Comparison of ENCODE assay signal across 8 mouse cellular contexts in the genomic region with DNA sequence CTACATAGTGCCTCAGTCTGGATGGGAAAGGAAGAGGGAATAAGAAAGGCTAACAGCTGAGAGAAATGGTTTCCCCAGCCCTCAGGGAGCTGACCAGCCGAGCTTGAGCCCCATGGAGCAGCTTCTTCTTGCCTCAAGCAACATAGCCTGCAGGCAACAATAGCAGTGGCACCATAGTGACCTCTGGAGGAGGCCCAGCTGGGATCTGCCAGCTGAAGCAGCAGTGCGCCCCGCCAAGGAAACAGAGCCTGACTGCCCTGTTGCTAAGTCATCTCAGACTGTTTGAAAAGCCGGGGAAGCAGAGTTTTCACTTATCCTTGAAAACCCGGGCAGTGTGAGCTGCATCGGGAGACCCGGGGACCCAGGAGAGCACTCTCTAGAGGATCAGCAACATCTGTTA. TPM values are rescaled to one million over a fixed set of nuclear protein-coding genes. Genes with fewer than 3 reads are reported as not detected.
DNase-seq lines count a peak whose midpoint lies in the region; ATAC-seq and TF ChIP-seq lines count a peak whose summit lies in the region.

No protein-coding gene starts in this region.

- H3K4me1 ChIP-seq in CH12.LX (ENCODE audit: control insufficient read depth in 1 of 2, insufficient read depth in 2 of 2) = no peaks in the 10 kb centered on the region
- peaks cover 13% of the 10 kb centered on the region for H3K4me1 ChIP-seq in forebrain, embryonic 11.5 days (replicated peaks; ENCODE audit: control insufficient read depth, insufficient read depth, low read length)
- peaks cover 31% of the 10 kb centered on the region for H3K4me1 ChIP-seq in midbrain, embryonic 11.5 days (ENCODE audit: control insufficient read depth, insufficient read depth, low read length)
- 0 out of 2 replicates have a peak, but pooled peaks cover 3% of the 10 kb centered on the region for H3K4me1 ChIP-seq in stomach, postnatal 0 days (replicated peaks; ENCODE audit: control insufficient read depth, insufficient read depth)

- no peak for ATAC-seq in forebrain, embryonic 11.5 days (replicated peaks; ENCODE audit: low FRiP score)
- ATAC-seq in midbrain, embryonic 11.5 days (ENCODE audit: low FRiP score) = peak; percentile 15
- ATAC-seq in stomach, postnatal 0 days (ENCODE audit: low FRiP score, low TSS enrichment) = 0 out of 2 replicates have a peak, but pooled peaks have one; percentile 53

- dilution Hi-C loops in CH12.LX (cut with MboI; ENCODE audit: extremely low pct_ligation_motif_present, extremely low pct_unique_long_range_greater_than_20kb, low sequenced_read_pairs) = loop anchor here (25.0 kb wide), 1 partner anchor 126 kb away; no protein-coding TSS in a partner anchor

- no peak for TF ChIP-seq EP300 in CH12.LX (IDR thresholded peaks at IDR 0.05; ENCODE audit: low read length)
- no peak for TF ChIP-seq EP300 in stomach, postnatal 0 days (optimal IDR thresholded peaks at IDR 0.05)

- in situ Hi-C loops in CH12.LX (cut with MboI; ENCODE audit: low pct_ligation_motif_present, low pct_unique_long_range_greater_than_20kb, low sequenced_read_pairs) = loop anchor here (25.0 kb wide), 1 partner anchor 324 kb away; no protein-coding TSS in a partner anchor

- peak; percentile 51 for TF ChIP-seq RAD21 in CH12.LX (IDR thresholded peaks at IDR 0.05; ENCODE audit: low read depth, low read length)

- intact Hi-C loops in heart, postnatal 14 days (cut with DNase I) = no loop called here

- TF ChIP-seq CTCF in CH12.LX (conservative IDR thresholded peaks at IDR 0.05 in 1 of 2, IDR thresholded peaks at IDR 0.05 in 1 of 2; ENCODE audit: low read depth in 2 of 2, low read length in 2 of 2) = peak in 1 of 2 experiments; percentile 66; a peak in 2 of 4 replicates
- TF ChIP-seq CTCF in stomach, postnatal 0 days (IDR thresholded peaks at IDR 0.05; ENCODE audit: low read depth) = peak; percentile 73

- 4% methylated on average over 7 of the region's 7 CpGs for WGBS in forebrain, embryonic 11.5 days
- 0% methylated on average over 7 of the region's 7 CpGs for WGBS in midbrain, embryonic 11.5 days
- WGBS in stomach, postnatal 0 days = 5% methylated on average over 7 of the region's 7 CpGs

- no peak overlapping the region for H3K4me2 ChIP-seq in CH12.LX (ENCODE audit: insufficient read depth, low read depth, poor library complexity, severe bottlenecking)
- peak overlapping the region; percentile 68 for H3K4me2 ChIP-seq in forebrain, embryonic 11.5 days (ENCODE audit: low read depth, low read length, severe bottlenecking)
- H3K4me2 ChIP-seq in midbrain, embryonic 11.5 days = peak overlapping the region; percentile 45
- H3K4me2 ChIP-seq in stomach, postnatal 0 days (replicated peaks; ENCODE audit: low read depth) = peak overlapping the region; percentile 90; the same call in 1 of the 2 replicates

- H3K36me3 ChIP-seq in CH12.LX (replicated peaks in 1 of 2; ENCODE audit: control insufficient read depth in 1 of 2, insufficient read depth in 1 of 2, low read length in 1 of 2) = no peaks in the 10 kb centered on the region
- no peaks in the 10 kb centered on the region; the same call in 1 of the 2 replicates for H3K36me3 ChIP-seq in forebrain, embryonic 11.5 days (ENCODE audit: control insufficient read depth, insufficient read depth, low read length)
- H3K36me3 ChIP-seq in midbrain, embryonic 11.5 days (ENCODE audit: control insufficient read depth, insufficient read depth, low read length) = no peaks in the 10 kb centered on the region; the same call in 1 of the 2 replicates
- no peaks in the 10 kb centered on the region for H3K36me3 ChIP-seq in stomach, postnatal 0 days (ENCODE audit: control insufficient read depth, insufficient read depth, low read length)

- no peak overlapping the region for H3K9ac ChIP-seq in CH12.LX (ENCODE audit: insufficient read depth, low read depth)
- peak overlapping the region; percentile 54 for H3K9ac ChIP-seq in forebrain, embryonic 11.5 days (ENCODE audit: low read length)
- peak overlapping the region; percentile 80 for H3K9ac ChIP-seq in midbrain, embryonic 11.5 days (ENCODE audit: low read length)
- no peak overlapping the region for H3K9ac ChIP-seq in stomach, postnatal 0 days (ENCODE audit: low read length)

- TF ChIP-seq POLR2A in CH12.LX (IDR thresholded peaks at IDR 0.05; ENCODE audit: low read depth, low read length) = no peak

- H3K4me3 ChIP-seq in CH12.LX (replicated peaks in 1 of 3; ENCODE audit: low read depth in 2 of 3, low read length in 2 of 3, poor library complexity in 1 of 3) = no peak overlapping the region
- peak overlapping the region; percentile 94 for H3K4me3 ChIP-seq in forebrain, embryonic 11.5 days (ENCODE audit: low read depth, low read length)
- peak overlapping the region; percentile 69 for H3K4me3 ChIP-seq in midbrain, embryonic 11.5 days (ENCODE audit: low read depth, low read length)
- no peak overlapping the region for H3K4me3 ChIP-seq in stomach, postnatal 0 days (ENCODE audit: low read depth, low read length)

- no peaks in the 10 kb centered on the region for H3K9me3 ChIP-seq in CH12.LX (replicated peaks; ENCODE audit: low read length)
- H3K9me3 ChIP-seq in forebrain, embryonic 11.5 days (ENCODE audit: control insufficient read depth, low read length) = no peaks in the 10 kb centered on the region
- no peaks in the 10 kb centered on the region for H3K9me3 ChIP-seq in midbrain, embryonic 11.5 days (ENCODE audit: control insufficient read depth, low read length)
- H3K9me3 ChIP-seq in stomach, postnatal 0 days (ENCODE audit: control insufficient read depth, low read length) = no peaks in the 10 kb centered on the region

- no peaks in the 10 kb centered on the region for H3K27me3 ChIP-seq in CH12.LX (replicated peaks)
- H3K27me3 ChIP-seq in forebrain, embryonic 11.5 days (ENCODE audit: control insufficient read depth, insufficient read depth, low read length) = no peaks in the 10 kb centered on the region
- no peaks in the 10 kb centered on the region for H3K27me3 ChIP-seq in midbrain, embryonic 11.5 days (ENCODE audit: control insufficient read depth, insufficient read depth, low read length)
- H3K27me3 ChIP-seq in stomach, postnatal 0 days (ENCODE audit: control insufficient read depth, insufficient read depth, low read length) = no peaks in the 10 kb centered on the region

- no peak overlapping the region for H3K27ac ChIP-seq in CH12.LX (ENCODE audit: insufficient read depth, low read depth)
- H3K27ac ChIP-seq in forebrain, embryonic 11.5 days (ENCODE audit: low read depth, low read length) = peak overlapping the region; percentile 98
- peak overlapping the region; percentile 97 for H3K27ac ChIP-seq in midbrain, embryonic 11.5 days (ENCODE audit: low read depth, low read length)
- H3K27ac ChIP-seq in stomach, postnatal 0 days (replicated peaks) = peak overlapping the region; percentile 35; the same call in 1 of the 2 replicates

- DNase-seq in CH12.LX (ENCODE audit: extremely low read depth) = no peak
- DNase-seq in adrenal gland, postnatal 4 days (ENCODE audit: low spot score in 2 of 2) = peak; percentile 23 to 24
- peak; percentile 77 for DNase-seq in forebrain, embryonic 11.5 days (ENCODE audit: low spot score)
- peak; percentile 62 to 70 for DNase-seq in heart, postnatal 14 days
- DNase-seq in layer of hippocampus, adult 9-11 months = peak; percentile 74
- DNase-seq in midbrain, embryonic 11.5 days (ENCODE audit: low spot score, missing footprints) = peak; percentile 95
- DNase-seq in stomach, postnatal 0 days (ENCODE audit: low spot score) = peak; percentile 80
- no peak for DNase-seq in c-Kit-positive CD71-positive TER-119-positive erythroid progenitor cells, embryonic 14.5 days (ENCODE audit: low spot score)

- no peaks in the 10 kb centered on the region for H3K79me2 ChIP-seq in CH12.LX (replicated peaks; ENCODE audit: control insufficient read depth, extremely low read depth, insufficient read depth, poor library complexity, severe bottlenecking)

TF ChIP-seq in CH12.LX, 34 proteins besides CTCF, POLR2A, EP300 and RAD21:
- TF ChIP-seq SMC3 (IDR thresholded peaks at IDR 0.05; ENCODE audit: low read depth, low read length) = peak; percentile 54
- TF ChIP-seq USF2 (conservative IDR thresholded peaks at IDR 0.05; ENCODE audit: low read depth, low read length) = no peak
- no peak for TF ChIP-seq USF1 (IDR thresholded peaks at IDR 0.05; ENCODE audit: low read depth, low read length)
- no peak for TF ChIP-seq MAZ (IDR thresholded peaks at IDR 0.05; ENCODE audit: low read depth, low read length)

RNA-seq across cellular contexts. Expression of a gene that starts 3.2 kb away (rescaled TPM):
- 0.08 and 0.13 TPM in 2 replicates for total RNA-seq in CH12.LX (2012; rRNA removed)
- total RNA-seq in CH12.LX (2014; rRNA removed) = not detected in 2 replicates
- polyA plus RNA-seq in CH12.LX (2012; ENCODE audit: insufficient read length, low read depth) = 0.04 TPM in 2 replicates
- 100 to 1,000 TPM in 1 of 2 experiments, 10 to 100 TPM in 1; 76.1 to 106 TPM for total RNA-seq in adrenal gland, postnatal 4 days (2021)
- polyA plus RNA-seq in forebrain, embryonic 11.5 days (2014; fragmentation: Nextera tagmentation; extraction: Ambion mirVana) = 823 and 854 TPM in 2 replicates
- 10 to 100 TPM; 20.6 to 24.3 TPM for total RNA-seq in heart, postnatal 14 days (2021)
- 911 and 979 TPM in 2 replicates for polyA plus RNA-seq in midbrain, embryonic 11.5 days (2014; fragmentation: Nextera tagmentation; extraction: Ambion mirVana)
- polyA plus RNA-seq in stomach, postnatal 0 days (2015; fragmentation: Nextera tagmentation; extraction: Ambion mirVana) = 54.1 and 63.8 TPM in 2 replicates

Comparison
In these comparisons a context has a peak if more than half of its experiments do, and no peak if none do; other contexts are left out.
1. DNase-seq: peak in adrenal gland, postnatal 4 days (2 of 2), forebrain, embryonic 11.5 days (single experiment), heart, postnatal 14 days (2 of 2), layer of hippocampus, adult 9-11 months (single experiment), midbrain, embryonic 11.5 days (single experiment) and stomach, postnatal 0 days (single experiment); none in CH12.LX (single experiment) and c-Kit-positive CD71-positive TER-119-positive erythroid progenitor cells, embryonic 14.5 days (single experiment).
2. H3K4me3 ChIP-seq: peak in forebrain, embryonic 11.5 days (single experiment) and midbrain, embryonic 11.5 days (single experiment); none in CH12.LX (0 of 3) and stomach, postnatal 0 days (single experiment).
3. H3K9ac ChIP-seq: peak in forebrain, embryonic 11.5 days (single experiment) and midbrain, embryonic 11.5 days (single experiment); none in CH12.LX (single experiment) and stomach, postnatal 0 days (single experiment).
4. RNA of a gene that starts 3.2 kb away (polyA plus RNA-seq): 911 to 979 TPM in midbrain, embryonic 11.5 days, 823 to 854 TPM in forebrain, embryonic 11.5 days and 54.1 to 63.8 TPM in stomach, postnatal 0 days; 0.04 TPM in CH12.LX; every median in the first group is over 10 times any median in the second.